Mouse (Mus musculus): ENCODE measurements around the gene Fermt1.

- TF ChIP-seq POLR2A (IDR thresholded peaks at IDR 0.05; ENCODE audit: insufficient read depth, low read depth, low read length) (no peak), EP300 (IDR thresholded peaks at IDR 0.05; ENCODE audit: insufficient read depth, low read depth, low read length) (no peak), CTCF (IDR thresholded peaks at IDR 0.05) (no peak)
Observed at GRCm38 (mm10) chr2:132880844-132881645, 64.7 kb downstream of the Fermt1 start, which contains the start of gene Lrrn4.

All from heart, adult 2 months (tissue).